In the genomic region with DNA sequence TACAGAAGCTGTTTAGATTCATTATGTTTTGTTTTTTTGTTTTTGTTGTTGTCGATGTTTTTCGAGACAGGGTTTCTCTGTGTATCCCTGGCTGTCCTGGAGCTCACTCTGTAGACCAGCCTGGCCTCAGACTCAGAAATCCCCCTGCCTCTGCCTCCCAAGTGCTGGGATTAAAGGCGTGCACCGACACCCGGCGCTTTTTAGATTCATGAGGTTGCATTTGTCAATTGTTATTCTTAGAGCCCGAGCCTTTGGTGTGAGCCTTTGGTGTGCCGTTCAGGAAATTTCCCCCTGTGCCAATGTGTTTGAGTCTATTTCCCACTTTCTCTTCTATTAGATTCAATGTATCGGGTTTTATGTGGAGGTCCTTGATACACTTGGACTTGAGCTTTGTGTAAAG, we compare ENCODE assay signal across 26 mouse cellular contexts. TPM values are rescaled to one million over a fixed set of nuclear protein-coding genes. Genes with fewer than 3 reads are reported as not detected.
"Had no signal": no experiment of that assay in that cellular context is flagged by ENCODE, and none has a peak within 500 bp of the region (broad histone marks: within the 10 kb centered on the region; RNA-seq: fewer than 3 reads in every experiment).

No protein-coding gene starts in this region.

- H3K27ac ChIP-seq: heart, embryonic 10.5 days; hindbrain, embryonic 13.5 days; hindbrain, embryonic 15.5 days; hindbrain, postnatal 0 days; kidney, embryonic 15.5 days; kidney, postnatal 0 days; limb, embryonic 13.5 days; limb, embryonic 15.5 days; liver, embryonic 12.5 days; liver, embryonic 14.5 days had no signal

- H3K27me3 ChIP-seq: heart, embryonic 12.5 days; hindbrain, embryonic 13.5 days; hindbrain, embryonic 15.5 days; kidney, embryonic 15.5 days; limb, embryonic 13.5 days; limb, embryonic 15.5 days; liver, embryonic 12.5 days had no signal

- H3K4me3 ChIP-seq: heart, embryonic 10.5 days; heart, embryonic 12.5 days; hindbrain, embryonic 13.5 days; hindbrain, embryonic 15.5 days; kidney, embryonic 15.5 days; limb, embryonic 13.5 days; limb, embryonic 15.5 days; liver, embryonic 12.5 days had no signal

- H3K9me3 ChIP-seq: heart, embryonic 10.5 days; hindbrain, embryonic 15.5 days; liver, embryonic 12.5 days had no signal

- DNase-seq: gastrocnemius, postnatal 14 days; gastrocnemius, postnatal 36 days; heart, adult 18-20 months; heart, postnatal 10 days; kidney, adult 11 months; kidney, adult 2 months; kidney, adult 9 months; kidney, postnatal 14 days; kidney, postnatal 36 days had no signal

RNA-seq across cellular contexts. Expression of gene Cyp4f18, which starts 54.8 kb away (rescaled TPM):
- total RNA-seq: hindbrain, postnatal 0 days; layer of hippocampus, adult 18-20 months; layer of hippocampus, postnatal 10 days; layer of hippocampus, postnatal 25 days; left cerebral cortex, adult 8-10 months; left cerebral cortex, postnatal 14 days; left cerebral cortex, postnatal 36 days had no signal
- polyA plus RNA-seq: heart, embryonic 10.5 days had no signal
